Mouse (Mus musculus) forebrain, embryonic 12.5 days (tissue): ENCODE data around the gene E130208F15Rik. TPM values are rescaled to one million over a fixed set of nuclear protein-coding genes. Genes with fewer than 3 reads are reported as not detected.

Experiments used
- ATAC-seq: fragments of 200-750 bp; cut with Nextera tagmentation; 2 replicates; pipeline ENCODE4 v1.8.0; 2017; ENCODE audit warnings: moderate TSS enrichment; ENCODE audit not compliant: low FRiP score
- H3K27ac ChIP-seq: fragments of 300-500 bp; sonication (generic); 2 replicates; pipeline ENCODE4 v1.5.1; 2016; ENCODE audit warnings: mild to moderate bottlenecking
- H3K27me3 ChIP-seq: fragments of 300-500 bp; sonication (generic); 2 replicates; pipeline ENCODE4 v1.6.1; 2016; ENCODE audit warnings: mild to moderate bottlenecking
- H3K36me3 ChIP-seq: fragments of 300-500 bp; sonication (generic); replicated peaks from 2 replicates; pipeline ENCODE4 v1.6.1; 2016; ENCODE audit warnings: mild to moderate bottlenecking
- H3K4me1 ChIP-seq: fragments of 300-500 bp; sonication (generic); 2 replicates; pipeline ENCODE4 v1.6.1; 2016
- H3K4me2 ChIP-seq: fragments of 300-500 bp; sonication (generic); 2 replicates; pipeline ENCODE4 v1.6.1; 2016; ENCODE audit warnings: mild to moderate bottlenecking, moderate library complexity
- H3K4me3 ChIP-seq: fragments of 300-500 bp; sonication (generic); replicated peaks from 2 replicates; pipeline ENCODE4 v1.5.1; 2016; ENCODE audit warnings: mild to moderate bottlenecking
- H3K9ac ChIP-seq: fragments of 300-500 bp; sonication (generic); 2 replicates; pipeline ENCODE4 v1.6.1; 2016; ENCODE audit warnings: mild to moderate bottlenecking
- H3K9me3 ChIP-seq: fragments of 300-500 bp; sonication (generic); 2 replicates; pipeline ENCODE4 v1.6.1; 2016
- WGBS: fragments of 180-500 bp; shearing (Covaris S2); methylation state at CpG from one replicate; pipeline ENCODE4 v1.1.7; 2016; 5-methylcytosine and 5-hydroxymethylcytosine counted together
- polyA plus RNA-seq: library from polyadenylated mRNA; unstranded; fragments of >200 nt; fragmentation: Nextera tagmentation; extraction: Ambion mirVana; gene quantifications from 2 replicates; pipeline ENCODE4 v1.2.1, GENCODE M21; 2016

The E130208F15Rik gene
- polyA plus RNA-seq, 1 experiment from 2014 or later, result not detected

DNA sequence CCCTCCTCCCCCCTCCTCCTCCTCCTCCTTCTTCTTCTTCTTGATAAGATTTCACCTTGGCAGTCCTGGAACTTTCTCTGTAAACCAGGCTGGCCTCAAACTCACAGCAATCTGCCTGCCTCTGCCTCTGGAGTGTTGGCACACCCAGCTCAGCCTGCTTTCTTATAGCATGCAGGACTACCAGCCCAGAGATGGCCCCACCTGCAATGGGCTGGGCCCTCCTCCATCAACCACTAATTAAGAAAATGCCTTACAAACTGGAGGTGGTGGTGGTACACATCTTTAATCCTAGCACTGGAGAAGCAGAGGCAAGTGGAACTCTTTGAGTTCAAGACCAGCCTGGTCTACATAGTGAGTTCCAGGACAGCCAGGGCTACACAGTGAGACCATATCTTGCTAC is 4.9 kb downstream of the E130208F15Rik start:
- H3K9me3 ChIP-seq, result peaks cover 4% of the 10 kb centered on the region; the same call in 1 of the 2 replicates
- no peak overlapping the region for H3K4me2 ChIP-seq
- H3K27ac ChIP-seq, result no peak overlapping the region
- H3K4me1 ChIP-seq, result peaks cover 10% of the 10 kb centered on the region
- ATAC-seq, result no peak
- no peaks in the 10 kb centered on the region for H3K36me3 ChIP-seq
- H3K9ac ChIP-seq, result no peak overlapping the region
- H3K27me3 ChIP-seq, result peaks cover 14% of the 10 kb centered on the region; the same call in 1 of the 2 replicates
- H3K4me3 ChIP-seq, result no peak overlapping the region

DNA sequence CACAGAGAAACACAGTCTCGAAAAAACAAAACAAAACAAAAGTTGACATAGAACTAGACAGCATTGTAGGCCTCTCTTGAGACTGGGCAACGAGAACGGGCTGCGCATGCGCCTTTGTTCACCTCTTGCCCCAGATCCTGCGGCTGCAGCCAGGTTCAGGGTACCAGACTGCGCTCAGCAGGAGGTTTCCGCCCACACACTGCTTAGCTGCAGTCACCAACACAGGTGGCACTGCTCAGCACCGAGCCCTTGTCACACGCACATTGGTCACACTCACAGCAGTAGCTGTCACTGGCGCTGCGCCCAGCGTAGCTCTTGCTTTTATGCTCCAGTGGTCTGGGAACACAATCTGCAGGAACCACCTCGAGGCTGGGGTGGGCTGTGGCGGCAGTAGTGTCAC is 5.6 kb downstream of the E130208F15Rik start:
- H3K9me3 ChIP-seq, result peaks cover 4% of the 10 kb centered on the region; the same call in 1 of the 2 replicates
- H3K36me3 ChIP-seq, result no peaks in the 10 kb centered on the region
- peaks cover 14% of the 10 kb centered on the region; the same call in 1 of the 2 replicates for H3K27me3 ChIP-seq
- no peak overlapping the region for H3K27ac ChIP-seq
- H3K4me1 ChIP-seq, result peaks cover 15% of the 10 kb centered on the region
- no peak overlapping the region for H3K4me3 ChIP-seq
- no peak for ATAC-seq
- H3K9ac ChIP-seq, result no peak overlapping the region
- H3K4me2 ChIP-seq, result no peak overlapping the region
- WGBS, result 70% methylated on average over 15 of the region's 15 CpGs

DNA sequence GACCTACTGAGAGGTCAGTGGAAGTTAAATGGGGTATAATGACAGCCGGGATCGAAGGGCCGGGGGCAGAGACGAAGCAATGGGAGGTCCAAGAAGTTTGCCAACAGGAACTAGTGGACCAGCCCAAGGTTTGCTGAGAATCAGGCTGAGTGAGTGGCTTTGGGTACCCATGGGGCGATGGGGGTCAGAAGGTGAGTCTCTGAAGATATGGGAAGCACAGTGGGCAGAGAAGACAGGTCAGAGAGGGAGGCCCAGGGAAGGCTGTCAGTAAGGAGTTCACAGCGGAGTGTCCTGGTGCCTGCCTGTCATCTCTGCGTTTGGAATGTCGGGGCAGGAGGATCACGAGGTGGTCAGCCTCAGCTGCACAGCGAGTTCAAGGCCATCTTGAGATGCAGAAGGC is 6.8 kb downstream of the E130208F15Rik start:
- peaks cover 4% of the 10 kb centered on the region; the same call in 1 of the 2 replicates for H3K9me3 ChIP-seq
- 55% methylated on average over 10 of the region's 10 CpGs for WGBS
- peaks cover 16% of the 10 kb centered on the region for H3K4me1 ChIP-seq
- no peaks in the 10 kb centered on the region for H3K36me3 ChIP-seq
- no peak overlapping the region for H3K9ac ChIP-seq
- H3K27ac ChIP-seq, result no peak overlapping the region
- peaks cover 21% of the 10 kb centered on the region for H3K27me3 ChIP-seq
- no peak overlapping the region for H3K4me3 ChIP-seq
- ATAC-seq, result no peak
- H3K4me2 ChIP-seq, result no peak overlapping the region

DNA sequence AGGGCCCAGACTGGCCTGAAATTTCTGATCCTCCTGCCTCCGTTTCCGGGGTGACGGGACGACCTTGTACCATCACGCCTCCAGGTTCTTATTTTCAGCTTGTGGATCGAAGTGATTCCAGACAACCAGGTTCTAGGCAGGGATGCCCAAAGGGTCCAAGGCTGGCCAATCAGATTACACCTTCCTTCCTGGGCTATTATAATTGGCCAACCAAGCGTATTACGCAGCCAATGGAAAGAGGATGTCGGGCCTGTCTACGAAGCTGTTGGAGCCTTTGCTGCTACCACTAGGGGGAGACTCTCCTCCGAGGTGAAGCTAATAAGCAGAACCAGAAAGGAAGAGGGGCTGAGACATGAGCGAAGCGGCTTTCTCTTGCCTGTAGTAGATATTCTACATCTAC is 10.3 kb downstream of the E130208F15Rik start:
- Histone ChIP-seq H3K4me2 (peak overlapping the region; percentile 34), H3K4me1 (peaks cover 23% of the 10 kb centered on the region), H3K27ac (no peak overlapping the region), H3K9me3 (no peaks in the 10 kb centered on the region), H3K27me3 (peaks cover 43% of the 10 kb centered on the region), H3K36me3 (no peaks in the 10 kb centered on the region), H3K4me3 (no peak overlapping the region), H3K9ac (no peak overlapping the region)
- 5% methylated on average over 13 of the region's 13 CpGs for WGBS
- ATAC-seq, result peak; percentile 92

DNA sequence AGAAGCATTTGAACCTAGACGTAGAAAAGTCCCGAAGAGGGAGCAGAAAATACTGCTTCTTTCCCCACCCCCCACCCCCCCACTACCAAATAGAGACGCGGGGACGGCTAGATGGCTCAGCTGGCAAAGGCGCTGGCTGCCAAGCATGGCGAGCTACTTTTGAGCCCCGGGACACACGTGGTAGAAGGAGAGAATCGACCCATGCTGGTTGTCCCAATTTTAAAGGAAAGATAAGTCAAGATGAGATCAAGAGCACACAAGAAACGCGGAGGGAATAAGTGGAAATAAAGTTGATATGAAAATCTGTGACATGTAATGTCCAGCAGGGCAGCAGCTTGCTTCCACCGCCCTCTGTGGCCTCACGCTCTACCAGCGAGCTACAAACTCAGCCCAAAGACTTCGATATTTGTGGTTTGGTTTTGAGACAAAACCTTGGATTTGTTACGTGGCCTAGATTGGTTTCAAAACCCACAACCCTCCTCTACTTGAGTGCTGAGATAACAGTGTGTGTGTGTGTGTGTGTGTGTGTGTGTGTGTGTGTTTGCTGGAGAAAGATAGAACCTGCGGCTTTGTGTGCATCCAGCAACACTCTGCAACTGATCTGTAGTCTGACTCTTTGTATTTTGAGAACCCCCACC is 11.2 kb downstream of the E130208F15Rik start:
- H3K4me2 ChIP-seq, result peak overlapping the region; percentile 34; the same call in 1 of the 2 replicates
- no peak overlapping the region for H3K27ac ChIP-seq
- no peak overlapping the region for H3K4me3 ChIP-seq
- H3K9me3 ChIP-seq, result no peaks in the 10 kb centered on the region
- peaks cover 23% of the 10 kb centered on the region for H3K4me1 ChIP-seq
- no peaks in the 10 kb centered on the region for H3K36me3 ChIP-seq
- no peak overlapping the region for H3K9ac ChIP-seq
- peaks cover 39% of the 10 kb centered on the region for H3K27me3 ChIP-seq
- no peak for ATAC-seq
- 68% methylated on average over 18 of the region's 18 CpGs for WGBS

DNA sequence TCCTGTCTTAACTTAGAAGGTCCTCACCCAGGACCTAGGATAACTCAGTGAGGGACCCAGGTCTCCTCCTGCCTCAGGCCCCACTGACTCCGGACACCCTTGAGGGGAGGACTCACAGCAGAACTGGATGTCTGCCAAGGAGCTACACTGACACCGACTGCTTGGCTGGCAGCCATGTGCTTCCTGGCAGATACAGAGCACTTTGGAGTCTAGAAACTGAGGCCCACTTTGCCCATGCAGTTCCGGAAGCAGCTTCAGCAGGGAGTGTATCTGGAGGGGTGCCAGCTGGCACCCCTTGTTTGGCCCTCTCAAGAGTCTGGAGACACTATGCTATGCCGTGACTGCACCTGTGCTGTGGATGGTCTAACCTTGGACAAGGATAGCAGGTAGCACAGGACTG is 11.9 kb downstream of the E130208F15Rik start:
- ATAC-seq, result no peak; the same call in 1 of the 2 replicates
- 56% methylated on average over 4 of the region's 4 CpGs for WGBS
- H3K9ac ChIP-seq, result no peak overlapping the region
- no peak overlapping the region for H3K4me3 ChIP-seq
- no peaks in the 10 kb centered on the region for H3K36me3 ChIP-seq
- H3K4me1 ChIP-seq, result peaks cover 23% of the 10 kb centered on the region
- H3K9me3 ChIP-seq, result no peaks in the 10 kb centered on the region
- H3K27me3 ChIP-seq, result peaks cover 36% of the 10 kb centered on the region
- H3K27ac ChIP-seq, result 0 out of 2 replicates have a peak overlapping the region, but pooled peaks have one; percentile 19
- H3K4me2 ChIP-seq, result no peak overlapping the region

DNA sequence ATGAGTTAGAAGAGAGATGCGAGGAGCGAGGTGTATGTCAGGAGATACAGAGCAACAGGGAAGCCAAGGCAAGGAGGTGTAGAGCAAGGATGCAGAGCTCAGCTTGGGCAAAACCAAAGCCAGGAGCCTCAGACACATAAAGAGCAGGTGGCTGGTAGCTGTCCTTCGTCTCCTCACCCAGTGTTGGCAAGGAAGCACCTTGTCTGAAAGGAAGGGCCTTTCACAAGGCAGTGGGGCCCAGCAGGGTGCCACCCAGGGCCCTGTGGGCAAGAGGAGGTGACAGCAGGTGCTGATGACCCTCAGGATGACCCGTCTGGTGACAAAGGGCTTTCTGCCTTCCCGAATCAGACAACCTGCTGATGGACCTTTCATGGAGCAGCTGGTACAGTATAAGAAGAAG is 13.0 kb downstream of the E130208F15Rik start:
- ATAC-seq, result no peak
- H3K4me1 ChIP-seq, result peaks cover 23% of the 10 kb centered on the region
- H3K36me3 ChIP-seq, result no peaks in the 10 kb centered on the region
- H3K9ac ChIP-seq, result no peak overlapping the region
- H3K4me3 ChIP-seq, result no peak overlapping the region
- H3K9me3 ChIP-seq, result no peaks in the 10 kb centered on the region
- H3K4me2 ChIP-seq, result no peak overlapping the region
- 57% methylated on average over 5 of the region's 5 CpGs for WGBS
- H3K27ac ChIP-seq, result no peak overlapping the region
- peaks cover 39% of the 10 kb centered on the region for H3K27me3 ChIP-seq

DNA sequence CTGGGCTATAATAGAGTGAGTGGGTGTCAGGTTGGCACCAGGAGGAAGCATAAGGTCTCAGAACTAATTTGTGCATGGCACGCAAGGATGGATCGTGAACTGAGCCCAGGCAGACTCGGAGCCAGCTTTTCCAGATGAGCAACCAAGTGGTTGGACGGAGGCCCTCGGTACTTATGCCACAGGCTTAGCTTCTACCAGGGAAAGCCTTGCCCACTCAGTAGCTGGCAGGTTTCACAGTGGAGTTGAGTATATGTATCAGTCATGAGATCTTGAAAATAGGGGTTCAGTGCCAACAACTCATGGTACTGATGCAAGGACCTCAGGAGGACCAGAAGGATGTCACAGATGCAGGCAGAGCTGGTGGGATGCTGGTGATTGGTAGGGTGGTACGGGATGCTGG is 14.1 kb downstream of the E130208F15Rik start:
- no peak overlapping the region for H3K4me2 ChIP-seq
- H3K9me3 ChIP-seq, result no peaks in the 10 kb centered on the region
- no peak overlapping the region for H3K27ac ChIP-seq
- no peak overlapping the region for H3K4me3 ChIP-seq
- H3K9ac ChIP-seq, result no peak overlapping the region
- no peak for ATAC-seq
- WGBS, result 71% methylated on average over 6 of the region's 6 CpGs
- no peaks in the 10 kb centered on the region for H3K36me3 ChIP-seq
- peaks cover 23% of the 10 kb centered on the region for H3K4me1 ChIP-seq
- peaks cover 43% of the 10 kb centered on the region for H3K27me3 ChIP-seq

DNA sequence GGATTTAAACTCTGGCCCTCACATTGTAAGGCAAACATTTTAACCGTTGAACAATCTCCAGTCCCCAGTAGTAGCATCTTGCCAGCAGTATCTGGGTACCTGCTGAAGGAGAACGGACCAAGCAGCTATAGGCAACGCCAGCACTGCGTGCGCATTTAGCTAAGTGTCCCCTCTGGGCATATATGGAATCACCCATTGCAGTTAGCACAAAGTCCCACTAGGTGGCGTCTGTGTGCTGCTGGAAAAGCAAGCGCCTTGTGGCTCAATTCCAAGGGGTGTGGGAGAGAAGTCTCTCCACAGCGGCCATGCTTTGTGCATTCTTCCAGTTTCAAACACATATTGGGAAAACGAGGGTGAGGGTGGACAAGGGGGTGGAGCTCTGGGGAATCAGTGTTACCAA is 14.8 kb downstream of the E130208F15Rik start:
- ATAC-seq, result peak; percentile 57
- H3K27me3 ChIP-seq, result peaks cover 48% of the 10 kb centered on the region

DNA sequence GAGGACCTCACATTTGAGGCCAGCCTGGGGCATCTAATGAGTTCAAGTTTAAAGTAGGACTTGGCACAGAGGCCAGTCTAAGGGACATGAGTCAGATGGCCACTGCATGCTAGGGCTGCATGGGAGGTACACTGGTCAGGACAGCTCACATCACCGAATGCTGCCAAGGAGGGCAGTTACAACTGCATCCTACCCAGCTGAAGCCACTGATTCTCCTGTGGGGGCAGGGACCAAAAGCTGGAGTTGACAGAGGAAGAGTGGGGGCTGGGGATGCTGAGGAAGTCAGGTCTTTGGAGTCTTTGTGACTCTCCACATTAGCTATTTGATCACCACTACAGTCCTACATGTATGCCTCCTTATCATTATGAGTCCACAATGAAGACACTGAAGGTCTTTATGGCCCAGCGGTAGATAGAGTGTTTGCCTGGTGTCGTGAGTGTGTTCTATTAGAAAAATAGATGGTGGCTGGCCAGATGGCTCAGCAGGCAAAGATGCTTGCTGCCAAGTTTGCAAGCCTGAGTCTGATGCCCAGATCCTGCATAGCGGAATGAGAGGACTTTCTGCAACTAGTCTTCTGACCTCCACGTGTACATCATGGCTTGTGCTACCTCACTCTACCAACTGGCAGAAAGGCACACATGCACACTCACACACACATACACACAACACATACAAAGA is 18.0 kb downstream of the E130208F15Rik start:
- H3K9me3 ChIP-seq, result no peaks in the 10 kb centered on the region
- H3K36me3 ChIP-seq, result no peaks in the 10 kb centered on the region
- no peak overlapping the region for H3K4me2 ChIP-seq
- H3K4me3 ChIP-seq, result no peak overlapping the region
- H3K27ac ChIP-seq, result no peak overlapping the region
- H3K4me1 ChIP-seq, result no peaks in the 10 kb centered on the region
- peaks cover 42% of the 10 kb centered on the region for H3K27me3 ChIP-seq
- ATAC-seq, result no peak
- H3K9ac ChIP-seq, result no peak overlapping the region
- 67% methylated on average over 5 of the region's 5 CpGs for WGBS

More for the DNA sequence above, 14.8 kb downstream of the E130208F15Rik start:
- WGBS, result 2% methylated on average over 9 of the region's 9 CpGs
- Histone ChIP-seq H3K4me2 (peak overlapping the region; percentile 11; the same call in 1 of the 2 replicates), H3K9me3 (no peaks in the 10 kb centered on the region), H3K4me1 (peaks cover 20% of the 10 kb centered on the region), H3K36me3 (no peaks in the 10 kb centered on the region), H3K27ac (no peak overlapping the region), H3K9ac (no peak overlapping the region; the same call in 1 of the 2 replicates), H3K4me3 (no peak overlapping the region)

DNA sequence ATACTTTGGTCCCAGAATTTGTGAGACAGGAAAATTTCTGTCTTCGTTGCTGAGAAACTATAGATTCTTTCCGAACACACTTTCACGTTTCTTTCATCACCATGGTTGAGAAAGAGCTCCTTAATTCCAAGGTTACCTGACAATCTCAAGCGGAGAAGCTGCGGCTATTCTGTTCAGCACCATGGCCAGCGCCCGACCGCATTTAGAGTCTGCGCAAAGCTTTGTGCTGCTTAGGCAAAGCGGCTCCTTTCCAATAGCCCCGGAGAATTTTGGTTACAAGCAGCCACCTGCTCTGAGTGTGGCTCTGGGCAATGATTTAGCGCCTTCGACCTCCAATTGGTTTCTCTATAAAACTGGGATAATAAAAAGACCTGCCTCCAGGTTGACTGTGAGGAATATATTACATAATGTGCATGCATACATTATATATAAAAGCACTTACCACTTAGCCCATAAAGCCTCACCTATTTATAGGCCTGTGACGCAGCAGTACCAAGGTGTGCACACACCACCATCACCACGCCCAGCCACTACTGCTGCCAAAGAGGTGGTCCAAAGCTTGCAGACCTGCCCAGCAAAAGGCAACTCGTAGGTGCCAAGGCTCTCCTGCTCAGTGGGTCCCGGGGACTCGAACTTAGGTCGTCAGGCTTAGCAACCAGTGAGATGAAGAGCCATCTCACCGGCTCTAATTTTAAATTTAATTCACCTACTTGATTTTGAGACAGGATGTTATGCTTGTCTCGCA is 25.3 kb downstream of the E130208F15Rik start:
- WGBS, result 30% methylated on average over 21 of the region's 21 CpGs
- Histone ChIP-seq H3K9me3 (no peaks in the 10 kb centered on the region), H3K36me3 (no peaks in the 10 kb centered on the region), H3K4me2 (no peak overlapping the region), H3K27me3 (peaks cover 58% of the 10 kb centered on the region), H3K4me3 (no peak overlapping the region), H3K9ac (no peak overlapping the region), H3K27ac (no peak overlapping the region), H3K4me1 (no peaks in the 10 kb centered on the region)
- ATAC-seq, result no peak

DNA sequence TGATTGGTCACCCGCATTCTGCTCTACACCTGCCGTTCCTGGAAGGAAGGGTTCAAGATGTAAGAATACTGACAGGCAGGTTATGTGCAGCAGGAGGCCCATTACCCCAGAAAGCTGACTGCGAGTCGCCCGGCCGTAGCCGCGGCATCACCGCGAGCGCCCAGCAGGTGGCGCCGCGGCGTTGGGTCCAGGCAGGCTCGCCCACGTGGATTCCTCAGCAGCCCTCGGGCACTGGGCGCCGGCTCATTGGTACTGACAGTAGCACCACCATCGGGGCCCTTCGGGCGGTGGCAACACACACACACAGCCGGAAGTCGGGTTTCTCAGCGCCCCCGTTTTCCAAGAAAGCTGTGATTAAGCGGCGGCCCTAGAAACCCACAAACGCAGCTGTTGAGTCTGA is 26.3 kb downstream of the E130208F15Rik start:
- WGBS, result 4% methylated on average over 30 of the region's 30 CpGs
- H3K27ac ChIP-seq, result no peak overlapping the region
- H3K9ac ChIP-seq, result no peak overlapping the region
- H3K36me3 ChIP-seq, result no peaks in the 10 kb centered on the region
- H3K4me1 ChIP-seq, result no peaks in the 10 kb centered on the region
- no peaks in the 10 kb centered on the region for H3K9me3 ChIP-seq
- peak; percentile 75 for ATAC-seq
- H3K4me2 ChIP-seq, result peak overlapping the region; percentile 36
- H3K27me3 ChIP-seq, result peaks cover 54% of the 10 kb centered on the region
- peak overlapping the region; percentile 11; the same call in 1 of the 2 replicates for H3K4me3 ChIP-seq
